Mouse (Mus musculus) neutrophil, adult 65 days (primary cell): Measurements from ENCODE around the gene Olfr805. TPM values are rescaled to one million over a fixed set of nuclear protein-coding genes. Genes with fewer than 3 reads are reported as not detected.

ENCODE experiments used
- total RNA-seq: library from RNA; stranded (reverse); gene quantifications from 2 replicates; pipeline ENCODE4 v1.2.4, GENCODE M21; 2023

The Olfr805 gene
- total RNA-seq: not detected in 2 replicates

DNA sequence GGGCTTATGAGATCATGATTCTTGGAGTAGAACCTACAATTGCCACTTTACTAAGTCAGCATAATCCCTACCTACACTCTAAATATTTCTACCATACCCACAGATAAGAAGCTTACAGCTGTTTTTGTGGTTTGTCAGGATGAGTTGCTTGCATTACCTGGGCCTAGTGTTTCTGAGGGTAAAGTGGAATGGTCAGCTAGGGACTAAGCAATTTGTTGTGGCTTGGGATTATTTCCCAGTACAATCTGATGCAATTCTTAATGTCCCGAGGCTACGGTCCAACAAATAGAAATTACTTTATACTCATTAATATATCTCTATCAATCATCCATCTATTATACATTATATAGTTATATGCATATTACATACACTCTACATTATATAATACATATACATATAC is at the start of gene Olfr805:
Gene Olfr805, minus strand, starts transcription at position 101 of the 400 bp plus-strand sequence.

GRCm38 (mm10) chr10:129774338-129774737 is 45.2 kb upstream of the Olfr805 start, which contains the start of gene Olfr809:
Gene Olfr809, plus strand, starts transcription at chr10:129774638.

DNA sequence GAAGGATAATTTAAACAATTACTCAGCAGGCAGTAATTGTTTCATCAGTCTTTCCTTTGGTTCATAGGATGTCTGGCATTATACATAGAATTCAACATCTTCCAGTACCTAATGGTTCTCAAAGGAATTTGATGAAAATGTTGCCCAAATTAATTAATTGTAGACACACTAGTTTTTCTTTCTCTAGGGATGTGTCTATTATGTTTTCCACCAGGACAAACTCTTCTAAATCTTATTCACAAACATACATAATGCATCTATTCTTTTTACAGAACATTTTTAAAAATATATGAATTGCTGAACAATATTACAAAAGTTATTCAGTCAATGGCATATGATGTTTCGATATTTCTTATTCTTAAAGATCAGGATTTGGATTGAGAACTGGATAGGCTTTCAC is 36.0 kb upstream of the Olfr805 start, which contains the start of gene Olfr808:
Gene Olfr808, plus strand, starts transcription at position 301 of the 400 bp plus-strand sequence.

GRCm38 (mm10) chr10:129757693-129758092 is 28.5 kb upstream of the Olfr805 start, which contains the start of gene Olfr807:
Gene Olfr807, minus strand, starts transcription at chr10:129757793.

GRCm38 (mm10) chr10:129741821-129742220 is 12.6 kb upstream of the Olfr805 start, which contains the start of gene Olfr806:
Gene Olfr806, minus strand, starts transcription at chr10:129741921.

DNA sequence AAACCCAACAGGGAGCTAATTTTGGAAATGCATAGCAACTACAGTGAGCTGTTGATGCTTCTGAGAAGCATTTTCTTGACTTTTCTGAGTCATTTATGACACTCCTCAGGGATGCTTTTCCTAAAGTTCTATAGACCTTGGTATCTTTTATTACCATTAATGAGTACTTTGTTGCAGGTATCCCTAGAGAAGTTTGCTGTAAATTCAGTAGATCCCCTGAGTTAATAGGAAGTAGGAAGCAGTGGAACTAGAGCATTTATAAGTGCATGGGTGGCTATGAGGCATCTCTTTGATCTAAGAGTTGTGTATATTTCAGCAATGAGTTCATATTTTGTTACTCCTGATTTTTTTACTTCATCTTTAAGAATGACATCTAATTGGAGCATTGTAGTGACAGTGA is 26.3 kb downstream of the Olfr805 start, which contains the start of gene Olfr804:
Gene Olfr804, plus strand, starts transcription at position 301 of the 400 bp plus-strand sequence.

DNA sequence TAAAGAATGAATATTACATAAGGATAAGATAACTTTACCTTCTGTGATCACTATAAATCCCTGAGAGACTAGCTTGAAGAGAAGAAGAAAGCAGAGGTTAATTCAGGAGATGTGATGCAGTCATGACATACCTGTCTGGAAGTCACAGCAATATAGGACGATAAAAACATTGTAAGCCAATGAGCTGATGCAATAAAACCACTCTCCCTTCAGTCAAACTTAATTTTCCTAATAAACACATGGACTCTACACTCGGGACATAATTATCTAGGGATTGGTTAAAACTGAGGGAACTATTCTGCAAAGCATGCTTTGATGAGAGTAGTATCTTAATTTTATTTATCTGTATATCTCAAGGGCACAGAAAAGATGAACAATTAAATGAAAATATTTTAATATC is 35.0 kb downstream of the Olfr805 start, which contains the start of gene Olfr803:
Gene Olfr803, minus strand, starts transcription at position 101 of the 400 bp plus-strand sequence.

GRCm38 (mm10) chr10:129688069-129688468 is 41.1 kb downstream of the Olfr805 start, which contains the start of gene Olfr802:
Gene Olfr802, minus strand, starts transcription at chr10:129688169.

DNA sequence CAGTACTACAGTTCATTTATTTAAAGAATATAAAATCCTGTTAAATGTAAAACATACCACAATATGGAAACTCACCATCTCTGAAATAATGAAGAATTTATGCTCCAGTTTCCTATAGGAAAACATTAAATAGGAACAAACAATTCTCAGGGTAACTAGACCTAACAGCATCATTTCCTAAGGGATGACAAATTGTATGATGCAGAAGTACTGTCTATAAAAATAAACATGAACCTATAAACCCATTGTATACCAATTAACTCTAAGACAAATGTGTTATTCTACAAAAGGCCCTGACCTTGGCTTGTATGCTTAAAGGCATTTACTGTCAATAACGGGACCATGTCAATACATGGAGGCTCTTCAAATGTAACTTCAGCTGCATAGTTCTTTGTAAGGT is 55.4 kb downstream of the Olfr805 start, which contains the start of gene Olfr801:
Gene Olfr801, minus strand, starts transcription at position 101 of the 400 bp plus-strand sequence.

Other genes starting within 250 kb of the Olfr805 start
- 0.09 TPM in 1 of 2 replicates, not detected in the other for gene Olfr789, start 244.6 kb downstream of the Olfr805 start, total RNA-seq
- not detected in 2 replicates for gene Olfr790, start 230.9 kb downstream of the Olfr805 start, total RNA-seq
- gene Olfr791, start 207.6 kb downstream of the Olfr805 start, total RNA-seq: not detected in 2 replicates
- gene Olfr792, start 190.2 kb downstream of the Olfr805 start, total RNA-seq: not detected in 2 replicates
- gene Olfr794, start 161.7 kb downstream of the Olfr805 start, total RNA-seq: not detected in 2 replicates
- gene Olfr796, start 116.8 kb downstream of the Olfr805 start, total RNA-seq: not detected in 2 replicates
- not detected in 2 replicates for gene Olfr798, start 101.4 kb downstream of the Olfr805 start, total RNA-seq
- gene Olfr799, start 91.9 kb downstream of the Olfr805 start, total RNA-seq: not detected in 2 replicates
- gene Olfr800, start 71.7 kb downstream of the Olfr805 start, total RNA-seq: not detected in 2 replicates
- not detected in 2 replicates for gene Olfr801, start 55.5 kb downstream of the Olfr805 start, total RNA-seq
- not detected in 2 replicates for gene Olfr802, start 41.2 kb downstream of the Olfr805 start, total RNA-seq
- not detected in 2 replicates for gene Olfr803, start 35.1 kb downstream of the Olfr805 start, total RNA-seq
- not detected in 2 replicates for gene Olfr804, start 26.2 kb downstream of the Olfr805 start, total RNA-seq
- gene Olfr806, start 12.5 kb upstream of the Olfr805 start, total RNA-seq: not detected in 2 replicates
- gene Olfr807, start 28.4 kb upstream of the Olfr805 start, total RNA-seq: not detected in 2 replicates
- not detected in 2 replicates for gene Olfr808, start 36.1 kb upstream of the Olfr805 start, total RNA-seq
- not detected in 2 replicates for gene Olfr809, start 45.3 kb upstream of the Olfr805 start, total RNA-seq
- not detected in 2 replicates for gene Olfr810, start 65.5 kb upstream of the Olfr805 start, total RNA-seq
- gene Olfr811, start 75.0 kb upstream of the Olfr805 start, total RNA-seq: not detected in 2 replicates
- not detected in 2 replicates for gene Olfr812, start 116.7 kb upstream of the Olfr805 start, total RNA-seq
- gene Olfr813, start 126.0 kb upstream of the Olfr805 start, total RNA-seq: not detected in 2 replicates
- not detected in 2 replicates for gene Olfr814, start 150.5 kb upstream of the Olfr805 start, total RNA-seq
- gene Olfr815, start 176.5 kb upstream of the Olfr805 start, total RNA-seq: not detected in 2 replicates
- not detected in 2 replicates for gene Olfr816, start 186.2 kb upstream of the Olfr805 start, total RNA-seq
- not detected in 2 replicates for gene Olfr818, start 219.7 kb upstream of the Olfr805 start, total RNA-seq
- not detected in 2 replicates for gene Olfr819, start 237.9 kb upstream of the Olfr805 start, total RNA-seq
- not detected in 2 replicates for gene Olfr247, start 246.8 kb upstream of the Olfr805 start, total RNA-seq